Mouse (Mus musculus): Measurements from ENCODE around the gene Rapgef3.

Gene Rapgef3

DNA sequence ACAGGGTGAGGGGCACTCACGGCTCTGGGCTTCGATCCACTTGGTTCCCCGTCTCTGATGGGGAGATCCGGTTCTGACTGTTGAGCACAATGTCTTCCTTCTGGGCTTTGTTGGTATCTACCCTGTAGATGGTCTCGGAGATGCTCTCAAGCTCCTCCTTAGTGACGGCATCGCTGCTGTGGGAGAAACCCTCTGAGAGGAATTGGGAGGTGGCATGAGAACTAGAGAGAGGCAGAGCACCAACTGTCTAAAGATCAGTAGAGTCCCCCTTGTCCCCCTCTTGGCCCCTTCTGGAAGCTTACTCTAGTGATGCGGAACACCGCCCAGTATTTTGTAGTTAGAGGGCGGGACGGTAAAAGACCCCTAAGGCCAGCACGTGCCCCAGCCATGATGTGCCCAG is 48.3 kb downstream of the Rapgef3 start:
- DNase-seq = no peak

DNA sequence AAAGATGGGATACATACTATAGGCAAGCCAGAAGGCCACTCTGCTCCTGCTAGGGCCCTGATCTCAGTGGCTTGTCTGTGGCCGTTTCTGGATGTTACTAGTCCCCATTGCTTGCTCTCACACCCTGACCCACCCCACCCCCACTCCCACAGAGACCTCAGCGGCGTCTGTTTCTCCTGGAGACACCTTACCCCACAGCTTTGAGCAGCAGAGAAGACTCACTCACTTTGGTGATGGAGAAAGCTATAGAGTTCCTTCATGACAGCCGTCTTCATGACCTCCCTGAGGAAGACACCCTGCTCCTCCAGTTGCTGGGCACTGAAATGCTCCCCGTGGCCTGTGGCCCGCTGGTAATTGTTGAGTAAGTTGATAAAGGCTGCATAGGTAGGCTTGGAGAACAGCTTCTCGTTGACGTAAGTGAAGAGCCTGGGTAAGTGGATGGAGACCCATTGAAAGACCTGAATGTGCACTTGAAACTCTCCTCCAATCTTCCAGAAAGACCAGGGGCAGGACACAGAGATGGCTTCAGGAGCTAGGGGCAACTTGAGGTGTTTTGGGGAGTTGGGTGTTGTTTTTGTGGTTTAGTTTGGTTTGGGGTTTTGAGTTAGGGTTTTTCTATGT is 49.1 kb downstream of the Rapgef3 start:
- no peak for DNase-seq

DNA sequence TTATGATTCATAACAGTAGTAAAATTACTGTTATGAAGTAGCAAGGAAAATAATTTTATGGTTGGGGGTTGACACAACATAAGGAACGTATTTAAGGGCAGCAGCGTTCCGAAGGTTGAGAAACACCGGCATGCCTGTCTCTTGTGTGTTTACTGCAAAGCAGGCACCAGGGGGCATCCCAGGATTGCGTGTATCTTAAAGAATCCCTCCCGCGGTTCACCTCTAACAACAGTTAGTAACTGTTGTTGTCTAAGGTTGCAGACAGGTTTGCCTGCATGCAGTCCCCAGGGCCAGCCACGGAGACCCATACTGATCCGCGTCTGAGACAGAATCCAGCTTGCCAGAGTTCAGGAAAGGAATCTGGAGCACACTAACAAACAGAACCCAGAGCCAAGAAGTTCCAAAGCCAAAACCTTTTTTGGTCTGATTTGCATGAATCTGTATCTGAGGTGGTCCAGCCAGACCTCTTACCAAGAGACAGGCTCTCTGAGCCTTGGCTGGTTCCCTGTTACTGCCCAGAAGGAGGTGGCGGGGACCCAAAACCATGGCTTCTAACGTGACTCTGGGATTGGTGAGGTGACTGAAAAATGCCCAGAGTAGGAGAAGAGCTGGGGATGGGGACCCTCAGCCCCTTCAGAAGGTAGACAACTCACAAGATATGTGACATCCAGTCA is 49.8 kb downstream of the Rapgef3 start:
- DNase-seq = peak; percentile 74 to 84

DNA sequence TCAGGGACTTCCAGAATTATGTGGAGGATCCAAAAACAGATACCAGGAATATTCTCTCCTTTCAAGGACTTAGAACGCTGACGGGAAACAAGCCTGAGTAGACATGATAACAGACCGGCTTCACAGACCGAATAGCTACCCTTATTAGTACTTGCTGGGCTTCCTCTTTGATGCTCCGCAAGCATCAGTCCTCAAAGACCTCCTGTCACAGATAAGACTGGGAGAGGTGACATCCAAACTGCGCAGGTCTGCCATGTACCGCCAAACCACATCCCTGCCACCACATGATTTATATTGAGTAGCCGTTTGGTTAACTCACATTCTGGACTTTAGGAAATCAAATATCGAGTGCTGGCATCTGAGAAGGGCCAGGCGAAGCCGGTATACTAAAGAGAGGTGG is 51.0 kb downstream of the Rapgef3 start:
- no peak for DNase-seq

DNA sequence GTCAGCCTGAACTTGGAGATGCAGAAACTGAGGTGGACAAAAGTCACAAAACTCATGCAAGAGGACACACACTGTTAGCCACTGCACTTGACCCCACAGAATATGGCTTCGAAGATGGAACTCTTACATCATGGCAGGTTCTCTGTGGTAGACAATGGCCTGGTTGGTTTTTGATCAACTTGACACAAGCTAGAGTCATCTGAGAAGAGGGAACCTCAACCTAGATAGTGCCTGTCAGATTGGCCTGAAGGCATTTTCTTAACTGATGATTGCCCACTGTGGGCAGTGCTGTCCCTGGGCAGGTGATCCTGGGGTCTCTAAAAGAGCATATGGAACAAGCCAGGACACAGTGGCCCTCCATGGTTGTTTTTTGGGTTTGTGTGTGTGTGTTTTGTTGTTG is 52.0 kb downstream of the Rapgef3 start:
- DNase-seq = no peak

DNA sequence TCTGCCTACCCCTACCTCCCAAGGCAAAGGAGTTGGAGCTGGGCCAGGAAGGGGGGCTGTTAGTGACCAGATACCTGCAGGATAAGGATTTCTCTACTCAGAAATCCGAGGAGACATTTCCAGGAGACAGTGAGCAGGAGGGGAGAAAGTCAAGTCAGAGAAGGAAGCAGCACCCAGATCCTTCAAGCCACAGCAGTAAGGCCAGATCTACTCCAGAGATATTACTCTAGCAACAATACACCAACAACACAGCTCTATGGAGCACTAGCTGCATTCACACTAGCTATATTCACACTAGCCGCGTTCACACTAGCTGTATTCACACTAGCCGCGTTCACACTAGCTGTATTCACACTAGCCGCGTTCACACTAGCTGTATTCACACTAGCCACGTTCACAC is 52.7 kb downstream of the Rapgef3 start:
- no peak for DNase-seq

DNA sequence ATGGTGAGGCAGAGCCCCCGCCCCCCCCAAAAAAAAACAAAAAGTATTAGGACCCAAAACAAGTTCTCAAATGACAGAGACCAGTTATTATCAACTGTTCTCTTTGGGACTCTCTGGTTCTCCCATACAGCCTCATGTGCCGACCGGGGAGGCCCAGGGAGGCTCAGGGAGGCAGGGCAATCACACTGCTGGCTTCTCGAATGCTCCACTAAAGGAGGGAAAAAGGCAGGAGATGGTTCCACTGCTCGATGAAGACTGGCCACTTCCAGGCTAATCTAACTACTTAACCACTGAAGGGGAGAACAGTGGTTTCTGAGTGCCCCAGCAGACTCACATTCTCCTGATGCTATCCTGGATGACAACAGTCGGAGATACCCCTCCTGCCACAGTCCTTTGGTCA is 55.2 kb downstream of the Rapgef3 start:
- DNase-seq = no peak

DNA sequence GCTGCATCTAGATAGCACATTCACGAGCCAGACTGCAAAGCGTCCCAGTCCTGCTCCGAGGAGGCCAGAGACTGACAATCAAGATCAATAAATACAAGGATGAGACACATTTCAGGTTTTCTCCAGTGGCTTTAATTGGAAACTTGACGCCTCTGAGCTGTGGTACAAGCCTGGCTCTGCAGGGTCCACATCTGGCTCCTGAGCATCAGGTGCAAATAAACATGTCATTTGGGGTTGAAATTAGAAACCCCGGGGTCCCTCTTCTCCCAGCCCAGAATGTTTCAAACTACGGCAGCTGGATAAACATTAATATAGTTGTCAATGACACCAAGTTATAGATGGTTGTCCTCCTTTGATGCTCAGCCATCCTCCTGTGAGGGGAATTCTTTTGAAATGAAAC is 56.9 kb downstream of the Rapgef3 start:
- DNase-seq = no peak

DNA sequence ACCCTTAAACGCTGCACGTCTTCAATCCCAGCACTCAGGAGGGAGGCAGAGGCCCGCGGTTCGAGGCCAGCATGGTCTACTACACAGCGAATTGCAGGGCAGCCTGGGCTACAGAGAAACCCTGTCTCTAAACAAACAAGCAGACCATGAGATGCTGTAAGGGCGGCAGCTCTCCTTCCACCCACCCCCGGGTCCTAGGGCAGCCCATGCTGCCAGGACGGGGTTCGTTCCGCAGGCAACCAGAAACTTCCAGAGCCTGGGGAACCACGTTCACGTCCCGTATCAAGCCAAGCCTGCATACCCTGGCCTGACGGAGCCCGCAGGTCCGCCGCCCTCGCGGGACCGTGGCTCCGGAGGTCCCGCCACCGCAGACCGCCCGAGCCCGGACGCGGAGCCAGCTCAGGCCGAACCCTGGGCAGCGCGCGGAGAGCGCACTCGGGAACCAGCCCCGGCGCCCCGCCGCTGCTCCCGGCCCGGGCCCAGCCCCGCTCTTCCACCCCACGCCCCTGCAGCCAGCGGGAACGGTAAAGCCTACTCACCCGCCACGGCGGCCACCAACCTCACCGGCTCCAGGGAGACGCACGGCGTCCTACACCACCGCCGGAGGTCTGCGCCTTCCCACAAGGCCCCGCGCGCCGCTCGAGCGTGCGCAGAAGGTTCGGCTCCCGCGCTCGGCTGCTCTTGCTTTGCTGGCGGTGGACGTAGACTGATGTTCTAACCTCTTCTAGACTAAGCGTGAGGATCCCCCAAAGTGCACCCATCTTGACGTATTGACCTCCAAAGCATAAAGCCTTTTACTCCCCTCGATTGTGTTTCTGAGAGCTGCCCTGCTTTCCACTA is 62.3 kb downstream of the Rapgef3 start, which contains the start of gene Rpap3:
Gene Rpap3 (minus strand): TSS at position 615 of the 840 bp plus-strand sequence.
- peak; percentile 87 to 93 for DNase-seq

DNA sequence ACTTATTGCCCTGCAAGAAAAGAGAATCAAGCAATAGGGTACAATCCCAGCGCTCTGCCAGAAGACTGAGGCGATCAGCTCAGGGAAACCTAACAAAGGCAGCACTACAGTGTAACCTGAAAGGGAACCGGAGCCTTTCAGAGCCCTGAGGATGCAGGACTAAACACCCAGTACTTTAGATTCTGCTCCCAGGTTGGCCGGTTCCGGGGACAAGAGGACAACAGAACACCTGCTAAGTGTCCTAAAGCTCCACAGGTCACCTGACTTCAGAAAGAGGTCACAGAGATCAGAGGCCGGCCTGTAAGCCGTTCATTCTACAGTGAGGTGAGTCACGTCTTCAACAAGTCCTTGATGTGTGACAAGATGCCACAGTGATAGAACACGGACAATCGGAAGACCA is 71.2 kb downstream of the Rapgef3 start:
- no peak for DNase-seq

Data from kidney, postnatal 36 days (tissue).